Mouse (Mus musculus) heart, adult 2 months (tissue): ENCODE measurements around the gene D330020A13Rik.

Experiments used
- CTCF ChIP-seq: fragments of 200-600 bp; IDR thresholded peaks from 2 replicates; pipeline ENCODE4 v1.8.1; 2022; ENCODE audit warnings: antibody characterized with exemption, mild to moderate bottlenecking, moderate library complexity
- EP300 ChIP-seq: fragments of 200-500 bp; IDR thresholded peaks from 2 replicates; pipeline ENCODE4 v1.6.1; 2011; ENCODE audit warnings: low read depth, low read length, control low read depth; ENCODE audit not compliant: insufficient read depth
- POLR2A ChIP-seq: fragments of 200-500 bp; IDR thresholded peaks from 2 replicates; pipeline ENCODE4 v1.6.1; 2011; ENCODE audit warnings: mild to moderate bottlenecking, low read depth, low read length, control low read depth; ENCODE audit not compliant: insufficient read depth

DNA sequence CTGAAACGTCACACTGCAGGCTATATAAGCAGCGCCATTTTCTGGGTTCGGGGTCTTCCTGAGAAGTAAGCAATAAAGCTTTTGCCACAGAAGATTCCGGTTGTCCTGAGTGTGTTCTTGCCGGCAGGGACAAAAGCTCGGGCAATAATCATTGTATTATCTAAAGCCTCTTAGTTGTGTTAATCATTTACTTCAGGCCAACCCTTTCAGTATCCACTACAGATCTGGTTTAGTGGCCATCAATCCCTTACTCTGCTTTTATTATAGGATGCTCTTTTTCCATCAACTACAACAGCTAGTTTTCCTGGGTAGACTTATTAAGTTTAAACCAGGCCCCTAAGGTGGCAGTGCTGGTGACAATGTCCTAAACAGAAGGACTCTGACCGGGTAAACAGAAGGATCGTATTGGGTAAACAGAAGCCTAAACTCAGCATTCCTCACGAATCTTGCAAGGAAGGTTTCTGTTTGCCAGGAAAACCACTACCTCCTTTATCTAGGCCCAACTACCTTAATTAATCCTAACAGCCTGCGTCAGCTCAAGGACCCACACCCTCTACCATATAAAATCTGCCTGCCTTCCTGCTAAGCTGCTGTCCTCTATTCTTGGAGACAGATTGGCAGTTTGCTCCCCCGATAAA lies 24.3 kb downstream of the D330020A13Rik start:
- TF ChIP-seq POLR2A: no peak
- TF ChIP-seq CTCF: no peak
- no peak for TF ChIP-seq EP300
